Mouse (Mus musculus) embryo, embryonic 9.5 days (tissue): ENCODE results near the gene Sar1a.
A peak's percentile ranks its signal among the peaks of the same experiment; 100 is the strongest.

Experiments
- DNase-seq: peaks from one replicate; pipeline ENCODE4 v3.0.0-alpha.2; 2017; ENCODE audit errors: extremely low spot score

Gene Sar1a

GRCm38 (mm10) chr10:61680015-61680913 is at the start of gene Sar1a:
Sar1a (plus strand) TSS chr10:61680299.
- DNase-seq: peak; percentile 98

GRCm38 (mm10) chr10:61632445-61632844 is 47.7 kb upstream of the Sar1a start:
- no peak for DNase-seq

- DNase-seq: no peak
Measured at GRCm38 (mm10) chr10:61637055-61637454, 43.0 kb upstream of the Sar1a start.

- no peak for DNase-seq
Measured at GRCm38 (mm10) chr10:61640363-61640762, 39.7 kb upstream of the Sar1a start.

GRCm38 (mm10) chr10:61646557-61646956 is 33.5 kb upstream of the Sar1a start:
- DNase-seq: no peak

GRCm38 (mm10) chr10:61647790-61648736 is 32.0 kb upstream of the Sar1a start, which contains the start of gene Ppa1:
Ppa1 (plus strand) TSS chr10:61648552.
- DNase-seq: peak; percentile 93

GRCm38 (mm10) chr10:61648737-61649645 is 31.1 kb upstream of the Sar1a start:
- DNase-seq: no peak

- no peak for DNase-seq
Measured at GRCm38 (mm10) chr10:61654105-61654504, 26.0 kb upstream of the Sar1a start.

GRCm38 (mm10) chr10:61654691-61655090 is 25.4 kb upstream of the Sar1a start:
- no peak for DNase-seq

- no peak for DNase-seq
Measured at GRCm38 (mm10) chr10:61655188-61655587, 24.9 kb upstream of the Sar1a start.

- no peak for DNase-seq
Measured at GRCm38 (mm10) chr10:61656928-61657882, 22.9 kb upstream of the Sar1a start.

- peak; percentile 41 for DNase-seq
Measured at GRCm38 (mm10) chr10:61657985-61658384, 22.1 kb upstream of the Sar1a start.

GRCm38 (mm10) chr10:61661887-61662286 is 18.2 kb upstream of the Sar1a start:
- DNase-seq: no peak

GRCm38 (mm10) chr10:61662391-61662988 is 17.6 kb upstream of the Sar1a start:
- no peak for DNase-seq

GRCm38 (mm10) chr10:61665111-61665510 is 15.0 kb upstream of the Sar1a start:
- no peak for DNase-seq

GRCm38 (mm10) chr10:61665651-61666050 is 14.4 kb upstream of the Sar1a start:
- DNase-seq: no peak

- no peak for DNase-seq
Measured at GRCm38 (mm10) chr10:61669289-61669688, 10.8 kb upstream of the Sar1a start.

- DNase-seq: no peak
Measured at GRCm38 (mm10) chr10:61669896-61670295, 10.2 kb upstream of the Sar1a start.

- DNase-seq: no peak
Measured at GRCm38 (mm10) chr10:61670758-61671157, 9.3 kb upstream of the Sar1a start.

GRCm38 (mm10) chr10:61675935-61676334 is 4.2 kb upstream of the Sar1a start:
- no peak for DNase-seq
